Mouse (Mus musculus) intestine, embryonic 14.5 days (tissue): ENCODE measurements around the gene Kcnk6. TPM values are rescaled to one million over a fixed set of nuclear protein-coding genes. Genes with fewer than 3 reads are reported as not detected.

Experiments used
- ATAC-seq: fragments of 200-750 bp; cut with Nextera tagmentation; replicated peaks from 2 replicates; pipeline ENCODE4 v1.8.0; 2017; ENCODE audit warnings: low read depth, moderate number of reproducible peaks, moderate TSS enrichment, moderate library complexity; ENCODE audit not compliant: low FRiP score, low TSS enrichment
- DNase-seq: peaks from one replicate; pipeline ENCODE4 v3.0.0-alpha.2; 2018; ENCODE audit warnings: low spot score
- H3K27ac ChIP-seq: fragments of 300-500 bp; sonication (generic); 2 replicates; pipeline ENCODE4 v1.5.1; 2014; ENCODE audit warnings: low read depth, mild to moderate bottlenecking, control low read depth
- H3K27me3 ChIP-seq: fragments of 300-500 bp; sonication (generic); replicated peaks from 2 replicates; pipeline ENCODE4 v1.6.1; 2014; ENCODE audit warnings: low read length, control low read depth; ENCODE audit not compliant: control insufficient read depth, insufficient read depth
- H3K36me3 ChIP-seq: fragments of 300-500 bp; sonication (generic); 2 replicates; pipeline ENCODE4 v1.6.1; 2014; ENCODE audit warnings: low read length, control low read depth; ENCODE audit not compliant: control insufficient read depth, insufficient read depth
- H3K4me1 ChIP-seq: fragments of 300-500 bp; sonication (generic); replicated peaks from 2 replicates; pipeline ENCODE4 v1.6.1; 2014; ENCODE audit warnings: low read length, control low read depth, mixed read lengths; ENCODE audit not compliant: control insufficient read depth, insufficient read depth
- H3K4me2 ChIP-seq: fragments of 300-500 bp; sonication (generic); 2 replicates; pipeline ENCODE4 v1.6.1; 2014; ENCODE audit warnings: low read length
- H3K4me3 ChIP-seq: fragments of 300-500 bp; sonication (generic); 2 replicates; pipeline ENCODE4 v1.5.1; 2014; ENCODE audit warnings: low read depth, low read length, control low read depth, mixed read lengths
- H3K9ac ChIP-seq: fragments of 300-500 bp; sonication (generic); 2 replicates; pipeline ENCODE4 v1.6.1; 2014; ENCODE audit warnings: mild to moderate bottlenecking, low read length
- H3K9me3 ChIP-seq: fragments of 300-500 bp; sonication (generic); 2 replicates; pipeline ENCODE4 v1.6.1; 2016; ENCODE audit warnings: low read length, control low read depth; ENCODE audit not compliant: control insufficient read depth
- WGBS: fragments of 180-500 bp; shearing (Covaris S2); extraction: QIAGEN DNeasy Blood & Tissue Kit; methylation state at CpG from one replicate; pipeline ENCODE4 v1.1.7; 2014; 5-methylcytosine and 5-hydroxymethylcytosine counted together
- polyA plus RNA-seq: library from polyadenylated mRNA; unstranded; fragments of >200 nt; fragmentation: Nextera tagmentation; extraction: Ambion mirVana; gene quantifications from 2 replicates; pipeline ENCODE4 v1.2.1, GENCODE M21; 2014

Gene Kcnk6
- polyA plus RNA-seq = 0.65 and 0.86 TPM in 2 replicates

GRCm38 (mm10) chr7:29232247-29233013, at the start of gene Kcnk6:
Kcnk6 (minus strand) TSS chr7:29232515.
- WGBS = 1% methylated on average over 62 of the region's 62 CpGs

DNA sequence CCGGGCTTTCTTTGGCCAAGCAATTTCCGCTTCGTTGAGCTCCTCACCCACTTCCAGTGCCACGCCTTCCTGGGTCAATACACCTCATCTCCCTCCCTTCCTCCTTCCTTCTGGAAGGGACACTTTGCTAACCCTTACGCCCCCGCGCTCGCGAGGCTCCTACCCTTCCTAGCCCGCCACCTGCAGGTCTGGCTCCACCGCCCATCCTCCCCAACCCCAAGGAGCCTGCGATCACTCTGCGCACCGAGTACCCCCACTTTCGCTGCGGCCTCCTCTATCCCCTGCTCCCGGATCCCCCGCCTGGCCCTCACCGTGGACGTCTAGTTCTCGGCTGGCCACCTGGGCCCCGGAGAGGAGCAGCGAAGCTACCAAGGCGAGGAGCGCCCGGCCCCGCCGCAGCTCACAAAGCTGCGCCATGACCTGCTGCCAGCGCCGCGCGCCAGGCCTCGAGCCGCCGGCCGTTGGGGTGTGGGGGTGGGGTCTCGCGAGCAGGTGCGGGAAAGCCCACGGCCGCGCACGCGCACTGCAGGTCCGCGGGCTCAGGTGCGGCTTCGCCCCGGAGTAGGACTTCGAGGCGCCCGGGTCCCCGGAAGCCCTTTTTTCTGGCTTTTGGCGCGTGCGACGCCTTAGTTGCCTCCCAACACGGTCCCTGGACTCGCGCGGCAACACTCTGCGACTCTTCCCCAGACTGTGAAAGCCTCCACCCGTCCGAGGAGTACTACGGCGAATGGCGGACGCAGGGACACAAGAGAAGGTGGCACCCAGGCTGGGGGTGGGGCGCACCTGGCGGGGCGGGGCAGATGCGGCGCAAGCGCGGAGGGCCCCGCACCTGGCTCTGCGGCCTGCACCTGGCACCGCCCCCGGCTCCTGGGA, 49.1 kb upstream of the Kcnk6 start, which contains the start of gene Spint2:
TSS of gene Spint2 (minus strand) at position 712 of the 873 bp plus-strand sequence.
- peak; percentile 91 for DNase-seq
- H3K27ac ChIP-seq = peak within 1 kb of the TSS; percentile 66

More at GRCm38 (mm10) chr7:29232247-29233013, at the start of gene Kcnk6:
- H3K9ac ChIP-seq = peak within 1 kb of the TSS; percentile 65
- DNase-seq = no peak
- ATAC-seq = peak; percentile 65
- peak within 1 kb of the TSS; percentile 95 for H3K4me2 ChIP-seq
- H3K4me1 ChIP-seq = no peaks in the 10 kb centered on the region
- H3K4me3 ChIP-seq = peak within 1 kb of the TSS; percentile 52
- H3K36me3 ChIP-seq = no peaks in the 10 kb centered on the region
- no peaks in the 10 kb centered on the region for H3K9me3 ChIP-seq
- no peak within 1 kb of the TSS for H3K27ac ChIP-seq
- H3K27me3 ChIP-seq = peaks cover 18% of the 10 kb centered on the region

GRCm38 (mm10) chr7:29280801-29281200, 48.5 kb upstream of the Kcnk6 start:
- Histone ChIP-seq H3K9ac (peak overlapping the region; percentile 65), H3K36me3 (no peaks in the 10 kb centered on the region), H3K27me3 (peaks cover 8% of the 10 kb centered on the region), H3K4me3 (peak overlapping the region; percentile 53), H3K9me3 (no peaks in the 10 kb centered on the region), H3K4me1 (peaks cover 8% of the 10 kb centered on the region; the same call in 1 of the 2 replicates), H3K27ac (peak overlapping the region; percentile 34; the same call in 1 of the 2 replicates), H3K4me2 (peak overlapping the region; percentile 88)
- 11% methylated on average over 13 of the region's 13 CpGs for WGBS
- no peak for DNase-seq
- ATAC-seq = no peak

More for the DNA sequence above, 49.1 kb upstream of the Kcnk6 start, which contains the start of gene Spint2:
- H3K27me3 ChIP-seq = peaks cover 8% of the 10 kb centered on the region
- H3K36me3 ChIP-seq = no peaks in the 10 kb centered on the region
- H3K4me2 ChIP-seq = peak within 1 kb of the TSS; percentile 88
- under 1% methylated on average over 80 of the region's 80 CpGs for WGBS
- peaks cover 8% of the 10 kb centered on the region; the same call in 1 of the 2 replicates for H3K4me1 ChIP-seq
- peak; percentile 91 for ATAC-seq
- H3K9me3 ChIP-seq = no peaks in the 10 kb centered on the region
- H3K4me3 ChIP-seq = peak within 1 kb of the TSS; percentile 53
- H3K9ac ChIP-seq = peak within 1 kb of the TSS; percentile 65

GRCm38 (mm10) chr7:29279924-29280323, 47.6 kb upstream of the Kcnk6 start:
- peaks cover 8% of the 10 kb centered on the region; the same call in 1 of the 2 replicates for H3K4me1 ChIP-seq
- no peaks in the 10 kb centered on the region for H3K9me3 ChIP-seq
- peak overlapping the region; percentile 39; the same call in 1 of the 2 replicates for H3K27ac ChIP-seq
- peak overlapping the region; percentile 88 for H3K4me2 ChIP-seq
- H3K27me3 ChIP-seq = peaks cover 8% of the 10 kb centered on the region
- no peak overlapping the region; the same call in 1 of the 2 replicates for H3K9ac ChIP-seq
- ATAC-seq (no peak), DNase-seq (peak; percentile 68)
- peak overlapping the region; percentile 53 for H3K4me3 ChIP-seq
- 18% methylated on average over 8 of the region's 8 CpGs for WGBS
- no peaks in the 10 kb centered on the region for H3K36me3 ChIP-seq

- DNase-seq = no peak
- 0 out of 2 replicates have a peak overlapping the region, but pooled peaks have one; percentile 53 for H3K4me3 ChIP-seq
- peak overlapping the region; percentile 39; the same call in 1 of the 2 replicates for H3K27ac ChIP-seq
- H3K9me3 ChIP-seq = no peaks in the 10 kb centered on the region
- H3K4me2 ChIP-seq = peak overlapping the region; percentile 88
- H3K4me1 ChIP-seq = peaks cover 8% of the 10 kb centered on the region; the same call in 1 of the 2 replicates
- no peak for ATAC-seq
- H3K36me3 ChIP-seq = no peaks in the 10 kb centered on the region
- no peak overlapping the region for H3K9ac ChIP-seq
- peaks cover 8% of the 10 kb centered on the region for H3K27me3 ChIP-seq
Observed at GRCm38 (mm10) chr7:29279261-29279660, 46.9 kb upstream of the Kcnk6 start.

DNA sequence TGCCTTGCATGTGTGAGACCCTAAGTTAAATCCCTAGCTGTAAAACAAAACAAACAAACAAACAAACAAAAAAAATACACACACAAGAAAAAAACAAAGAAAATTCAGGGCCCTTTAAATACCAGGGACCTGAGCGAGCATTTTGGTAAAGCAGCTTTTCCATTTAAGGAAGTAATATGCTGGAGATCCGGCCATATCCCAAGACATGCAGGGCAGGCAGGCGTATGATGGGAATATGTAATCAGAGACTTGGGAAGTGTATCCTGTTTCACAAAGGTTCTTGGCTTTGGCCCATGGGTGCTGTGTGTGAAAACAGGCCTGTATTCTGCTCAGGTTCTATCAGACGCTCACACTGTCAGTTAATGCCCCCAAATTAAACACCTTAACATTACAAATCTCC, 45.2 kb upstream of the Kcnk6 start:
- Histone ChIP-seq H3K4me1 (peaks cover 8% of the 10 kb centered on the region; the same call in 1 of the 2 replicates), H3K27me3 (peaks cover 6% of the 10 kb centered on the region), H3K36me3 (no peaks in the 10 kb centered on the region), H3K9me3 (no peaks in the 10 kb centered on the region), H3K4me3 (no peak overlapping the region), H3K27ac (no peak overlapping the region), H3K9ac (no peak overlapping the region), H3K4me2 (no peak overlapping the region)
- WGBS = 71% methylated on average over 4 of the region's 4 CpGs
- DNase-seq (no peak), ATAC-seq (no peak)

- Histone ChIP-seq H3K4me3 (no peak overlapping the region), H3K9ac (no peak overlapping the region), H3K4me2 (no peak overlapping the region), H3K36me3 (no peaks in the 10 kb centered on the region), H3K27ac (no peak overlapping the region), H3K9me3 (no peaks in the 10 kb centered on the region), H3K4me1 (peaks cover 10% of the 10 kb centered on the region), H3K27me3 (peaks cover 6% of the 10 kb centered on the region; the same call in 1 of the 2 replicates)
- DNase-seq (no peak), ATAC-seq (no peak)
- 78% methylated on average over 5 of the region's 5 CpGs for WGBS
Observed at GRCm38 (mm10) chr7:29276715-29277114, 44.4 kb upstream of the Kcnk6 start.
